Mouse (Mus musculus) effector memory CD4-positive, alpha-beta T cell, adult 5 months (primary cell): ENCODE results near the gene Slc16a11. TPM values are rescaled to one million over a fixed set of nuclear protein-coding genes. Genes with fewer than 3 reads are reported as not detected.

Source experiments
- polyA plus RNA-seq: library from polyadenylated mRNA; unstranded; fragments of 100-300 nt; shearing (Covaris generic); gene quantifications from one replicate; pipeline ENCODE4 v1.2.1, GENCODE M21; 2017

Gene Slc16a11
- 0.65 TPM for polyA plus RNA-seq

GRCm38 (mm10) chr11:70212423-70212822 lies at the start of gene Slc16a11:
Gene Slc16a11 (plus strand): TSS chr11:70212752.

GRCm38 (mm10) chr11:70220731-70221602 lies 8.4 kb downstream of the Slc16a11 start, which contains the start of gene Slc16a13:
Gene Slc16a13 (minus strand): TSS chr11:70221064.

GRCm38 (mm10) chr11:70229260-70230010 lies 16.9 kb downstream of the Slc16a11 start, which contains the start of gene Bcl6b:
Gene Bcl6b (minus strand): TSS chr11:70229798.

GRCm38 (mm10) chr11:70237457-70238167 lies 25.1 kb downstream of the Slc16a11 start, which contains the start of gene 0610010K14Rik:
Gene 0610010K14Rik (minus strand): TSS chr11:70237914.

GRCm38 (mm10) chr11:70239541-70240279 lies 27.2 kb downstream of the Slc16a11 start, which contains the start of the genes Gm21988 and Rnasek:
Gene Gm21988 (minus strand): TSS chr11:70239830.
Gene Rnasek (minus strand): TSS chr11:70239842.

GRCm38 (mm10) chr11:70254931-70255531 lies 42.5 kb downstream of the Slc16a11 start, which contains the start of gene Alox12:
Gene Alox12 (minus strand): TSS chr11:70255353.

Other genes starting within 250 kb of the Slc16a11 start
- gene Cldn7, start 248.0 kb upstream of the Slc16a11 start, polyA plus RNA-seq, result not detected
- gene Ctdnep1, start 231.6 kb upstream of the Slc16a11 start, polyA plus RNA-seq, result 41.4 TPM
- 50.5 TPM for gene Elp5, start 230.2 kb upstream of the Slc16a11 start, polyA plus RNA-seq
- gene Gabarap, start 221.6 kb upstream of the Slc16a11 start, polyA plus RNA-seq, result 366 TPM
- gene Phf23, start 217.0 kb upstream of the Slc16a11 start, polyA plus RNA-seq, result 52.0 TPM
- gene Dvl2, start 212.2 kb upstream of the Slc16a11 start, polyA plus RNA-seq, result 20.9 TPM
- gene Acadvl, start 197.3 kb upstream of the Slc16a11 start, polyA plus RNA-seq, result 83.6 TPM
- 4.6 TPM for gene Dlg4, start 195.8 kb upstream of the Slc16a11 start, polyA plus RNA-seq
- gene Asgr1, start 158.7 kb upstream of the Slc16a11 start, polyA plus RNA-seq, result not detected
- gene Asgr2, start 120.1 kb upstream of the Slc16a11 start, polyA plus RNA-seq, result not detected
- not detected for gene Mgl2, start 82.4 kb upstream of the Slc16a11 start, polyA plus RNA-seq
- not detected for gene Clec10a, start 56.6 kb upstream of the Slc16a11 start, polyA plus RNA-seq
- 1.4 TPM for gene Slc16a13, start 8.3 kb downstream of the Slc16a11 start, polyA plus RNA-seq
- gene Bcl6b, start 17.0 kb downstream of the Slc16a11 start, polyA plus RNA-seq, result not detected
- gene 0610010K14Rik, start 25.2 kb downstream of the Slc16a11 start, polyA plus RNA-seq, result 86.5 TPM
- gene Gm21988, start 27.1 kb downstream of the Slc16a11 start, polyA plus RNA-seq, result 2.4 TPM
- 237 TPM for gene Rnasek, start 27.1 kb downstream of the Slc16a11 start, polyA plus RNA-seq
- gene Alox12, start 42.6 kb downstream of the Slc16a11 start, polyA plus RNA-seq, result not detected
- not detected for gene Alox12e, start 109.9 kb downstream of the Slc16a11 start, polyA plus RNA-seq
- not detected for gene Alox15, start 139.3 kb downstream of the Slc16a11 start, polyA plus RNA-seq
- 10.7 TPM for gene Pelp1, start 197.3 kb downstream of the Slc16a11 start, polyA plus RNA-seq
- gene Arrb2, start 219.9 kb downstream of the Slc16a11 start, polyA plus RNA-seq, result 215 TPM
- gene Med11, start 239.2 kb downstream of the Slc16a11 start, polyA plus RNA-seq, result 141 TPM
- 0.16 TPM for gene Zmynd15, start 246.7 kb downstream of the Slc16a11 start, polyA plus RNA-seq
- gene Cxcl16, start 247.2 kb downstream of the Slc16a11 start, polyA plus RNA-seq, result 1.7 TPM